Mouse (Mus musculus): ENCODE measurements around the gene Sell. TPM values are rescaled to one million over a fixed set of nuclear protein-coding genes. Genes with fewer than 3 reads are reported as not detected.

Gene Sell
- polyA plus RNA-seq, 1 experiment from 2014 or later, result 2.5 TPM

DNA sequence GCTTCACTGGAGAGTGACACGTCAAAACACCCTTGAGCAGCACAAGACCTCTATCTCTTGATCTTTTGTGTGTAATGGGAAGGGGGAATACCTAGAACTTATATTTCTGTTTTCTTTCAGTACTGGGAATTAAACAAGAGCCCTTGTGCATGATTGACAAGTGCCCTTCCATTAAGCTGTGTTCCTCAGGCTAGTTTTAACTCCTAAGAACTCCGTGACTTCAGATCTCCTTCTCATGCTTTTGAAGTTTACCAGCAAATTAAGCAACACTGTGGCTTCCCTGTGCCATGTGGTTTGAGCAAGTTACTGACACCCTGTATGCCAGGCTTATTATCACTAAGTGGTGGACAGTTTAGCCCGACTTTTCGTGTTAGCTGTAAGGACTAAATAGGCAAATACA, 21.3 kb downstream of the Sell start:
- Histone ChIP-seq H3K4me1 (replicated peaks; ENCODE audit: control insufficient read depth, insufficient read depth, low read length) (no peaks in the 10 kb centered on the region), H3K36me3 (ENCODE audit: control insufficient read depth, insufficient read depth, low read length) (no peaks in the 10 kb centered on the region), H3K9ac (ENCODE audit: low read length) (no peak overlapping the region), H3K27ac (ENCODE audit: low read length) (no peak overlapping the region), H3K9me3 (ENCODE audit: control insufficient read depth, low read length) (no peaks in the 10 kb centered on the region), H3K4me3 (ENCODE audit: low read length) (no peak overlapping the region), H3K4me2 (ENCODE audit: low read depth, low read length) (no peak overlapping the region), H3K27me3 (ENCODE audit: control insufficient read depth, insufficient read depth, low read depth, low read length) (no peaks in the 10 kb centered on the region)
- WGBS, result 77% methylated on average over 4 of the region's 4 CpGs
- ATAC-seq (ENCODE audit: low read depth), result no peak

DNA sequence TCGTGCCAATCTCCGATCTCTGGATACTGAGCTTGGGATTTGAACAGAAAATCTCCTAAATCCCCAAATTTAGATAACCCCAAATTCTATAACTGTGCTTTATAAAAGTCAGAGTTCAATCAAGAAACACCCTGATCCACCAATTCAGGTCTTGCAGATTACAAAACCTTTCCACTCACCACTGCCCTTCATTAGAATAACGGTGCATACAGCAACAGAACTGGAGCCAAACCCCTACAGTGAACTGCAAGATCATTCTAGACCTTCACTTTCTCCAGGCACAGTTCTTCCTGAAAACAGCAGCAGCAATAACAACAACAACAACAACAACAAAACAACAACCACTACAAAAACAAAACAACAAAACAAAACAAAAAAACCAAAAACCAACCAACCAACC, 25.0 kb downstream of the Sell start:
- H3K9ac ChIP-seq (ENCODE audit: low read length), result no peak overlapping the region
- H3K4me1 ChIP-seq (replicated peaks; ENCODE audit: control insufficient read depth, insufficient read depth, low read length), result no peaks in the 10 kb centered on the region
- H3K9me3 ChIP-seq (ENCODE audit: control insufficient read depth, low read length), result no peaks in the 10 kb centered on the region
- WGBS, result 87% methylated on average over 3 of the region's 3 CpGs
- H3K4me2 ChIP-seq (ENCODE audit: low read depth, low read length), result no peak overlapping the region
- H3K27ac ChIP-seq (ENCODE audit: low read length), result no peak overlapping the region
- H3K27me3 ChIP-seq (ENCODE audit: control insufficient read depth, insufficient read depth, low read depth, low read length), result no peaks in the 10 kb centered on the region
- H3K4me3 ChIP-seq (ENCODE audit: low read length), result no peak overlapping the region
- H3K36me3 ChIP-seq (ENCODE audit: control insufficient read depth, insufficient read depth, low read length), result no peaks in the 10 kb centered on the region
- no peak for ATAC-seq (ENCODE audit: low read depth)

DNA sequence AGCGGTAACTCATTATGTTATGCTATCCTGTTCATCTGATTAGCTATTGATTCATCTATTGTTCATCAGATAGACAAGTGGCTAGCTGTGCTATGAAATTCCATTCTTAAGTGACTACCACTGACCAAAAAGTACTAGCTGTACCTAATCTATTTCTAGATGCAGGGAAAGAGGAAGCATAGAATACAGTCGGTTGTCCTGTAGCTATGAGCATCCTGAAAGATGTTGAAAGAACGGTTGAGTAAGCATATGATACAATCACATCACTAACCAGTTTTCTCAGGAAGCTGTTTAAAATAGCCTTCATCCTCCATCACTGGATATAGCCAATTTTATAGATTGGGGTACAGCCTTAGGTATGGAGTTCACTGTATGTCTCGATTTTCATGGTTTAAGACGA, 26.1 kb downstream of the Sell start:
- Histone ChIP-seq H3K36me3 (ENCODE audit: control insufficient read depth, insufficient read depth, low read length) (no peaks in the 10 kb centered on the region), H3K4me1 (replicated peaks; ENCODE audit: control insufficient read depth, insufficient read depth, low read length) (no peaks in the 10 kb centered on the region), H3K9ac (ENCODE audit: low read length) (no peak overlapping the region), H3K9me3 (ENCODE audit: control insufficient read depth, low read length) (no peaks in the 10 kb centered on the region), H3K4me3 (ENCODE audit: low read length) (no peak overlapping the region), H3K27ac (ENCODE audit: low read length) (no peak overlapping the region), H3K27me3 (ENCODE audit: control insufficient read depth, insufficient read depth, low read depth, low read length) (no peaks in the 10 kb centered on the region), H3K4me2 (ENCODE audit: low read depth, low read length) (no peak overlapping the region)
- 85% methylated on average over 5 of the region's 5 CpGs for WGBS
- no peak for ATAC-seq (ENCODE audit: low read depth)

DNA sequence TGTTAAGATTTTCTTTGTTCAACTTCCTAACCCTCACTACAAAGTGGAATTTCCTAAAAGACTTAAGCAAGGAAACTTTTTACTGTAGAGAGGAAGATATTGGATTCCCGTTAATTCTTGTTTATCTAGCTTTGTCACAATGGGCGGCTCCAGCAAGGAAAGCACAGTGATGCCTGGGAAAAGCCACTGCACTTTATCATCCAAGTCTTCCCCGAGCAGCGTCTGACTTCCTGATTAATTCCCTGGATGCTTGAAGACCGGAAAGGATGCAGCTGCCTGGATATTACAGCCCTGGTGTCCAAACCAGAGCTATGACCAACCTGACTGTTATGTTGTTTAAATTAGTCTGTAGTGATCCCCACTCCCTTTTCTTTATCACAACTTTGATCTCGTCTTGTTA, 35.0 kb downstream of the Sell start:
- no peaks in the 10 kb centered on the region for H3K27me3 ChIP-seq (ENCODE audit: control insufficient read depth, insufficient read depth, low read depth, low read length)
- H3K4me1 ChIP-seq (replicated peaks; ENCODE audit: control insufficient read depth, insufficient read depth, low read length), result no peaks in the 10 kb centered on the region
- no peak overlapping the region for H3K27ac ChIP-seq (ENCODE audit: low read length)
- H3K4me3 ChIP-seq (ENCODE audit: low read length), result no peak overlapping the region
- no peak overlapping the region for H3K9ac ChIP-seq (ENCODE audit: low read length)
- 28% methylated on average over 6 of the region's 6 CpGs for WGBS
- no peak overlapping the region for H3K4me2 ChIP-seq (ENCODE audit: low read depth, low read length)
- no peaks in the 10 kb centered on the region for H3K36me3 ChIP-seq (ENCODE audit: control insufficient read depth, insufficient read depth, low read length)
- no peak for ATAC-seq (ENCODE audit: low read depth)
- H3K9me3 ChIP-seq (ENCODE audit: control insufficient read depth, low read length), result no peaks in the 10 kb centered on the region

DNA sequence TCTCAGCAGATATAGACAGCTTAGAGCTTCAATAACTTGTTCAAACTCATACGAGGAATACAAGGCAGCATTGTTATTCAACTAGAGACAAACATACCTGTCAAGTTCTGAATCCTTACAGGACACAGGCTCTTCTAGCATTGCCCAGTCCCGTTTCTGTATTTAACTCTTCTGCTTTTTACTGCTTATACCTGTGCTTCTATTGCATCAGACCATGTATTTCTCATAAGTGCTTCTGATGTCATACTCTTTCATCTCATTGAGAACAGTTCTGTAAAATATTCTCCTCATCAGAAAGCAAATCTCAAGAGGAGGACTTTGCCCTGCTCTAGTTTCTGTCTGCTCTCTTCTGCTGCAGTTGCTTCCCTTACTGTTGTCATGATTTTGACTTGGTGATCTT, 36.1 kb downstream of the Sell start:
- Histone ChIP-seq H3K4me3 (ENCODE audit: low read length) (no peak overlapping the region), H3K9me3 (ENCODE audit: control insufficient read depth, low read length) (no peaks in the 10 kb centered on the region), H3K27me3 (ENCODE audit: control insufficient read depth, insufficient read depth, low read depth, low read length) (no peaks in the 10 kb centered on the region), H3K9ac (ENCODE audit: low read length) (no peak overlapping the region), H3K27ac (ENCODE audit: low read length) (no peak overlapping the region), H3K4me1 (replicated peaks; ENCODE audit: control insufficient read depth, insufficient read depth, low read length) (no peaks in the 10 kb centered on the region), H3K4me2 (ENCODE audit: low read depth, low read length) (no peak overlapping the region), H3K36me3 (ENCODE audit: control insufficient read depth, insufficient read depth, low read length) (no peaks in the 10 kb centered on the region)
- WGBS, result 74% methylated on average over 2 of the region's 2 CpGs
- no peak for ATAC-seq (ENCODE audit: low read depth)

DNA sequence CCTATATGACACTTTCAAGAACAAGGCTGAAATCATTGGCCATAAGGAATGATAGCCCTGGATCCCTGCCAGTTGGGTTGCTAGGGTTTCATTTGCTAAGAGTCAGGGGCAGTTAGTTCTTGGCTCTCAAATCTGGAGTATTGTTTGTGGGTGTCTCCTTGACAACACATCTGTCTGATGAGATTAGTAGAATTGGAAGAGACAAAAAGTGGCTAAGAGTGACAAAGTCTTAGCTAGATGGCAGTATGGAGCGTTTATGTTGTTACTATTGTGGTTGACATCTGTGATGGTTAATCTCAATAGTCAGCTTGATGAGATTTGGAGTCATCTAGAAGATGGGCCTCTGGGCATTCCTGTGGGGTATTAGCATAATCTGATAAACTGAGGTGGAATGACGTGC, 36.6 kb downstream of the Sell start:
- Histone ChIP-seq H3K4me2 (ENCODE audit: low read depth, low read length) (no peak overlapping the region), H3K4me1 (replicated peaks; ENCODE audit: control insufficient read depth, insufficient read depth, low read length) (no peaks in the 10 kb centered on the region), H3K27me3 (ENCODE audit: control insufficient read depth, insufficient read depth, low read depth, low read length) (no peaks in the 10 kb centered on the region), H3K36me3 (ENCODE audit: control insufficient read depth, insufficient read depth, low read length) (no peaks in the 10 kb centered on the region), H3K9ac (ENCODE audit: low read length) (no peak overlapping the region), H3K27ac (ENCODE audit: low read length) (no peak overlapping the region), H3K9me3 (ENCODE audit: control insufficient read depth, low read length) (no peaks in the 10 kb centered on the region), H3K4me3 (ENCODE audit: low read length) (no peak overlapping the region)
- no peak for ATAC-seq (ENCODE audit: low read depth)
- 66% methylated on average over 2 of the region's 2 CpGs for WGBS

DNA sequence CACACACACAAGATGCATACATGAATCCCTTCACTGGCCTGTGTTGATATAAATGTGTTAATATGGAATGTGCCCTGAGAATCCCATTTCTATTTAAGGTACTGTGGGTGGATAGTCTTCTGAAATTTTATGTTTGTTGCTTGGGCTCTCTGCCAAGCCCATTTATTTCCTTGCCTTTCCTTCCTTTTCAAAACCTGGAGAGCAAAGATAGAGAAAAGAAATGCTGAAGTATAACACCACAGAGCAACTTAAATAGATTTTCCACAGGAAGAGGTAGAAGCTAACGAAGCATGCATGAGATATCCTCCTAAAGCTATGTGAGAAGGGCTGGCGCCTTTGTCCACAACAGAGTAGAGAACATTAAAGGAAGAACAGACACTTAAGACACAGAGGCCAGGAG, 48.0 kb downstream of the Sell start:
- H3K27ac ChIP-seq (ENCODE audit: low read length), result peak overlapping the region; percentile 49; the same call in 1 of the 2 replicates
- WGBS, result 62% methylated on average over 2 of the region's 2 CpGs
- H3K27me3 ChIP-seq (ENCODE audit: control insufficient read depth, insufficient read depth, low read depth, low read length), result no peaks in the 10 kb centered on the region
- H3K4me1 ChIP-seq (replicated peaks; ENCODE audit: control insufficient read depth, insufficient read depth, low read length), result no peaks in the 10 kb centered on the region
- H3K9ac ChIP-seq (ENCODE audit: low read length), result no peak overlapping the region
- H3K9me3 ChIP-seq (ENCODE audit: control insufficient read depth, low read length), result no peaks in the 10 kb centered on the region
- no peak overlapping the region for H3K4me2 ChIP-seq (ENCODE audit: low read depth, low read length)
- 0 out of 2 replicates have a peak, but pooled peaks have one; percentile 43 for ATAC-seq (ENCODE audit: low read depth)
- no peaks in the 10 kb centered on the region for H3K36me3 ChIP-seq (ENCODE audit: control insufficient read depth, insufficient read depth, low read length)
- no peak overlapping the region for H3K4me3 ChIP-seq (ENCODE audit: low read length)

DNA sequence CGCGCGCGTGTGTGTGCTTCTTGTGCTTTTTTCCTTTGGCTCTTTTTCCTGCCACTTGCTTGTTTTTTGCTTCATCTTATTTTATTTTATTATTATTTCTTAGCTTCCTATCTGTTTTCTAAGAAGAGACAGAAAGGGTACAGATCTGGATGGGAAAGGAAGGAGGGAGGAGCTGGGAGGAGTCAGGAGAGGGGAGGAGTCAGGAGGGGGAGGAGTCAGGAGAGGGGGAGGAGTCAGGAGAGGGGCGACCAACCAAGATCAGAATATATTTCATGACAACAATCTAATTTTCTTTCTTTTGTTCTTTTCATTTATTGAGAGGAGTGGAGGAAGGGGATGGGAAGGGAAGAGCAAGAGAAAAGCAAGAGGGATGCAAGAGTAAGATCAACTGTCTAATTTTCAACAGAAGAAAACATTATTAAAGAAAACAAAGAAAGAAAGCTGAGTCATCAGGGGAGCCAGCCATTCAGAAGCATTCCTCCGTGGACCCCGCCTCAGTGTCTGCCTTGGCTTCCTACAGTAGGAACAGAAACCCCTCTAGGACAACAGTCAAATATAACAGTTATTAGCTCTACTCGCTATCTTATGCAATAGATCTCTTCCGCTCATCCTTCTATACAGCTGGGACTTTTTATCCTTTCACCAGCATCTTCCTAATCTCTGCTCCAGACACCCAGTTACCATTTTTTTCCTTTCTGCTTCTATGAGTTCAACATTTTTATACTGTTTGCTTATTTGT, 49.0 kb downstream of the Sell start:
- H3K9me3 ChIP-seq (ENCODE audit: control insufficient read depth, low read length), result no peaks in the 10 kb centered on the region
- H3K9ac ChIP-seq (ENCODE audit: low read length), result no peak overlapping the region
- no peak overlapping the region for H3K4me2 ChIP-seq (ENCODE audit: low read depth, low read length)
- no peaks in the 10 kb centered on the region for H3K27me3 ChIP-seq (ENCODE audit: control insufficient read depth, insufficient read depth, low read depth, low read length)
- no peak for ATAC-seq (ENCODE audit: low read depth)
- no peaks in the 10 kb centered on the region for H3K4me1 ChIP-seq (replicated peaks; ENCODE audit: control insufficient read depth, insufficient read depth, low read length)
- H3K27ac ChIP-seq (ENCODE audit: low read length), result no peak overlapping the region
- H3K36me3 ChIP-seq (ENCODE audit: control insufficient read depth, insufficient read depth, low read length), result no peaks in the 10 kb centered on the region
- 89% methylated on average over 9 of the region's 9 CpGs for WGBS
- H3K4me3 ChIP-seq (ENCODE audit: low read length), result no peak overlapping the region

DNA sequence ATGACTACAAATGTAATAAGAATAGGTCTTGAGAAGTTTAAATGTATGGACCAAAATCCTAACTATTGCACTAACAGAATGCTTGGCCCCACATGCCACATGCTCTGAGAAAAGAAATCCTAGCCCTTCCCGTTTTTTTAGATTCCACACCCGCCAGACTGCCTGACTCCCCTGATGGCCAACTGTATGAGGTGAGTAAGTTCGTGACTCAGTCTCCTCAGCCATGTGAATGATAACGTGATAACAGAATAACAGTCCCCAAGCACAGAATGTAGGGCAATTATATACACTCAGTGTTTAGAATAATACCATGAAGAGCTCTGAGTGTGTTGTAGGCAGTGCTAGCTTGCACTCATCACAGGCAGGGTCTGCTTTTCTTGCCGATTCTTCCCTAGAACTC, 52.5 kb downstream of the Sell start:
- WGBS, result 62% methylated on average over 5 of the region's 5 CpGs
- Histone ChIP-seq H3K27me3 (ENCODE audit: control insufficient read depth, insufficient read depth, low read depth, low read length) (no peaks in the 10 kb centered on the region), H3K27ac (ENCODE audit: low read length) (no peak overlapping the region), H3K36me3 (ENCODE audit: control insufficient read depth, insufficient read depth, low read length) (no peaks in the 10 kb centered on the region), H3K4me2 (ENCODE audit: low read depth, low read length) (no peak overlapping the region), H3K4me3 (ENCODE audit: low read length) (no peak overlapping the region), H3K9me3 (ENCODE audit: control insufficient read depth, low read length) (no peaks in the 10 kb centered on the region), H3K9ac (ENCODE audit: low read length) (no peak overlapping the region), H3K4me1 (replicated peaks; ENCODE audit: control insufficient read depth, insufficient read depth, low read length) (no peaks in the 10 kb centered on the region)
- ATAC-seq (ENCODE audit: low read depth), result no peak

All from lung, embryonic 16.5 days (tissue).